Mouse (Mus musculus) hematopoietic stem cell, adult 5-6 weeks (primary cell): ENCODE results near the gene Dppa3. TPM values are rescaled to one million over a fixed set of nuclear protein-coding genes. Genes with fewer than 3 reads are reported as not detected.

Experiments
- ATAC-seq, 2 experiments: fragments of 125-278 bp in 1 of 2; replicated peaks in 1 of 2; 2 replicates each; pipeline ENCODE4 v1.8.0; 2016 to 2017; ENCODE audit warnings: inconsistent platforms in 2 of 2, mild to moderate bottlenecking in 2 of 2, moderate number of reproducible peaks in 2 of 2, low read depth in 1 of 2, moderate TSS enrichment in 1 of 2; ENCODE audit not compliant: low FRiP score in 2 of 2, poor library complexity in 2 of 2, severe bottlenecking in 2 of 2, insufficient read depth in 1 of 2, low TSS enrichment in 1 of 2
- total RNA-seq: library from RNA; stranded (forward); fragments of 172-1452, 232-1000 nt; gene quantifications from 2 replicates; pipeline ENCODE4 v1.2.3, GENCODE M21; 2017

Dppa3 gene
- total RNA-seq, 1 experiment from 2014 or later: not detected

DNA sequence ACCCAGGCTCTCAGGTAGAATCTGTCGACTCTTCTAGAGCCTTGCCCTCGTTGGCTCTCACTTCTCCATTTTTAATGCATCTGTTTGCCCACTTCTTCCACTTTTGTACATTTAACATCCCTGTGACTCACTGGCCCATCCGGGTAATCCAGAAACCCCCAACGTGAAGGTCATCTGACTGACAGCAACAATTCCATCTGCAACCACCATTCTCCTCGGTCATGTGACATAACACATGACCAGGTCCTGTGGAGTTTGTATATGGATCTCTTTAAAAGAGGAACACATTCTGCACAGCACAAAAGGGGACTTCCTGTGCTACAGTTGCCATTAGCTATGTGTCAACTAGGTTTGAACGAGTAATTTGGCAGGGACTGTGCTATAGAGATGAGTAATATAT is 28.1 kb downstream of the Dppa3 start:
- ATAC-seq: peak; percentile 64 to 72

- peak; percentile 37 to 64 for ATAC-seq
These were observed 31.4 kb downstream of the Dppa3 start for GRCm38 (mm10) chr6:122657630-122658029.

DNA sequence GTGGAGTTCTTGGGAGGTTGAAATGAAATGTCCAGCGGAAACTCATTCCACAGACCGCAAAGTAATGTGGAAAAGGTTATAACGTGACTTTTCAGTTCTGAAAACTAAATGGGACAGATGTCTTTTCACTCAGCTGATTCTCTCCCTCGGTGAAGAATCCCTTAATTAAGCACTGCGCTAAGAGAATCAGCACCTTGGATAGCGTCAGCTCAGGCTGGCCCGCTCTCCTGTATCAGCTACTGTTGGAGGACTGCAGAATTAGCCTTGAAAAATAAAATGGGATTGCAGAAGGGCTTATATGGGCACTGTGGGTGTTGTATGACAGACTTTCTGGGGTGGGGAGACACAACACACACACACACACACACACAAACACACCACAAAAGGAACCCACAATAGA is 33.4 kb downstream of the Dppa3 start:
- ATAC-seq: peak in 1 of 2 experiments; percentile 54; a peak in 1 of 4 replicates

DNA sequence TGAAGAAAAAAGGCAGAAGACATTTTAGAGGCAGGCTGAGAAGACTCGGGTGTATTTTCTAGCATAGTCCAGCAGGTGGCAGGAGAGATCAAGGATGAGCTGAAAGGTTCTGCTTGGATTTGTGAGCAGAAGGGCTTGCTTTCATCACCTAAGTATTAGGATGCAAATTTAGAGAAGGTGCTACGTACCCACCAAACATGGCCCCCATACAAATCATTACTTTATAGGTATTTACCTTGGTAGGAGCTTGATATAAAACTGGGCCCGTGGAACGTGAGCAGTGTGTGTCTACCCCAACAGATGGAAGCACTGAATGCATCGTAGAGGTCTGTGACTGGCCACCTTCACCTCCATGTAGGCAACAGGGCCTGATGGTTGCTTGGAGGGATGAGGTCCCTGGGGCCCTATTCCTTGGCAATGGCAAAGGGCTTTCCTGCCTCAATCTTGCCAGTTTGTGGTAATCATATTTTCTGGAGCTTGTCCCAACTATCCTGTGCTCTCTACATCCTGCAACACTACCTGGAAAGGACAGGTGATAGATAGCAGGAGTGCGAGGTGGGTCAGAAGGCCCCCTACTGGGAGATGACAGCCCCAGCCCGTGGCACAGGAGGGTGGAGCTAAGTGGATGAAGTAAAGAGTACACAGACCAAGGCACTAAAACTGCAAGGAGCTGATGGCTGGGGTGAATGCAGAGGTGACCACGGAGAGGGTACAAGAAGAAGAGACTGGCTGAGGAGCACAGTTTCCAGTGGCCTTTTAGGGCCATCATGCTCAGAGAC is 34.6 kb downstream of the Dppa3 start:
- ATAC-seq: peak; percentile 54 to 63; a peak in 3 of 4 replicates

GRCm38 (mm10) chr6:122662551-122663264 is 36.5 kb downstream of the Dppa3 start:
- no peak for ATAC-seq

- ATAC-seq: no peak
These were observed 37.5 kb downstream of the Dppa3 start for GRCm38 (mm10) chr6:122663596-122664206.

- ATAC-seq: no peak
These were observed 39.7 kb downstream of the Dppa3 start for GRCm38 (mm10) chr6:122665866-122666265.

- ATAC-seq: no peak
These were observed 41.5 kb downstream of the Dppa3 start for GRCm38 (mm10) chr6:122667715-122668114.

DNA sequence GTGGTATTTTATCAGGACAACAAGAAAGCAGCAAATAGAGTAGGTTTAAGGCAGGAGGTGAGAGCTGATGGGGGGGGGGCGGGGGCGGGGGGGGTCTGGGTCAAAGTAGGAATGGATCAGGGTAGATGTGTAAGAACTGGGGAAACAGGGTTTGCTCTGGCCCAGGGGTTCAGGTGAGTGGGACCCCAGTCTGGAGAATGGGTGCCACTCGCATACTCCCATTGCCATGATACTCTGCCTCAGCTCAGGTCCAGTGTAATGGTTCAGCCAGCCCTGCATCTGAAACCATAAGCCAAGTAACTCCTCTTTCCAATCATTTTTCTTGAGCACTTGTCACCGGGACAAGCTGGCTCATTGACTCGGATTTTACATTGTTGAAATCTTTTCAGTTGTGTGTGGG is 42.6 kb downstream of the Dppa3 start:
- ATAC-seq: no peak

- peak; percentile 95 for ATAC-seq
These were observed 43.4 kb downstream of the Dppa3 start for GRCm38 (mm10) chr6:122669406-122670200.

GRCm38 (mm10) chr6:122670201-122670551 is 44.0 kb downstream of the Dppa3 start:
- ATAC-seq: no peak

- ATAC-seq: no peak
These were observed 44.6 kb downstream of the Dppa3 start for GRCm38 (mm10) chr6:122670841-122671240.

- ATAC-seq: no peak
These were observed 46.5 kb downstream of the Dppa3 start for GRCm38 (mm10) chr6:122672746-122673145.

Other genes with a start within 250 kb of the Dppa3 start
- gene Rimklb, start 127.6 kb upstream of the Dppa3 start, total RNA-seq: not detected in 2 replicates
- not detected in 2 replicates for gene Mfap5, start 120.6 kb upstream of the Dppa3 start, total RNA-seq
- not detected in 2 replicates for gene Aicda, start 72.6 kb upstream of the Dppa3 start, total RNA-seq
- 12.1 and 17.4 TPM in 2 replicates for gene Apobec1, start 24.0 kb upstream of the Dppa3 start, total RNA-seq
- gene Gdf3, start 16.3 kb upstream of the Dppa3 start, total RNA-seq: 2.2 and 5.4 TPM in 2 replicates
- not detected in 2 replicates for gene Nanog, start 81.1 kb downstream of the Dppa3 start, total RNA-seq
- 64.6 and 82.1 TPM in 2 replicates for gene Slc2a3, start 175.2 kb downstream of the Dppa3 start, total RNA-seq
- 8.9 and 9.7 TPM in 2 replicates for gene Foxj2, start 193.5 kb downstream of the Dppa3 start, total RNA-seq
- gene C3ar1, start 229.8 kb downstream of the Dppa3 start, total RNA-seq: 0.19 and 0.55 TPM in 2 replicates
- gene Necap1, start 248.1 kb downstream of the Dppa3 start, total RNA-seq: 16.7 and 21.1 TPM in 2 replicates